Mouse (Mus musculus) kidney, adult 18-20 months (tissue): ENCODE measurements around the gene Nipsnap1.
A peak's percentile ranks its signal among the peaks of the same experiment; 100 is the strongest.

Experiments used
- DNase-seq: peaks from one replicate; pipeline ENCODE4 v3.0.0; 2021

Gene Nipsnap1

DNA sequence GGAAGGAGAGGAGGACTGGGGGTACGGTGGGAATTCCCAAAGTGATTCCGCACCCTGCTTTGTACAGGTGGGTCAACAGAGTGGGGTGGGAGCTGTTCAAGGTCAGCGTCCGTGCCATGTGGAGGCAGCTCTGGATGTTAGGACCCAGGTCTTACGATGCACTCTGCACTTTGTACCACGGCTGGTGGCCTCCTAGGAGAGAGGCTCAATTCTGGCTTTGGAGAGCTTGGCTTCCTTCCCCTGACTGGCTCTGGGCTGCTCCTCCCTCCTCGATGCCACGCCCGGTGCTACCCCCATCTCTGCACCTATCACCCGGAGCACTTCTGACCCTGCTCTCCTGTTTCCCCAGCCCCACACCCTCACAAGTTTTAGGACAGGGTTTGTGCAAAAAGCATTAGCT lies 800 bp downstream of the Nipsnap1 start:
- peak; percentile 74 for DNase-seq

- no peak for DNase-seq
Observed at GRCm38 (mm10) chr11:4881087-4881486, 7.3 kb downstream of the Nipsnap1 start.

DNA sequence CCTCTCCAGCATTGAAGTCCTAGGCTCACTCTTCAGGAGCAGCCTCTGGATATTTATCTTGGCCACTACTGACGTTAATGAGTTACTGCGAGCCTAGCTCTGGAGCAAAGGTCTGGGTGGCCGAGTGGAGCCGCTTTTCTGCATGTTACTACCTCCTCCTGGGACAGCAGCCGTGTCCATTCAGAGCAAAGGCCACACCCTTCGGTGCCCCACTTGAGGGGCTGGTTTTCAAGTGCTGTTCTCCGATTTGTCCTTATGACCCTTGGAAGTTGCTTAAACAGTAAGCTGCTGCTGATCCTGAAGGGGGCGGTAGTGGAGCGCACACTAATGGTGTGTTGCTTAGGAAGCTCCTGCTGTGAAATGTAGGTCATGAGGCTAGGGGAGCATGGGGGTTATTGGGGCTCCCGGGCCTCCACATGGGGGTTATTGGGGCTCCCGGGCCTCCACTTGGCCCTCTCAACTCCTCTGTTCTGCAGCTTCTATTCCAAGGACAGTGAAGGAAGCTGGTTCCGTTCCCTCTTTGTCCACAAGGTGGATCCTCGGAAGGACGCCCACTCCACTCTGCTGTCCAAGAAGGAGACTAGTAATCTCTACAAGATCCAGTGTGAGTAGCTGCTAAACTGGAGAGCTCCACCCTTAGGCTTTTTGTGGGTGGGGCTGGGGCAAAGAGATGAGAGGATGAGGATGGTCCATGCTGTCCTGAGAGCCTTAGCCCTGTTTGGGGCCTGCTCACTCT lies 9.3 kb downstream of the Nipsnap1 start:
- peak; percentile 75 for DNase-seq

GRCm38 (mm10) chr11:4885385-4885903 lies 11.7 kb downstream of the Nipsnap1 start:
- peak; percentile 76 for DNase-seq

DNA sequence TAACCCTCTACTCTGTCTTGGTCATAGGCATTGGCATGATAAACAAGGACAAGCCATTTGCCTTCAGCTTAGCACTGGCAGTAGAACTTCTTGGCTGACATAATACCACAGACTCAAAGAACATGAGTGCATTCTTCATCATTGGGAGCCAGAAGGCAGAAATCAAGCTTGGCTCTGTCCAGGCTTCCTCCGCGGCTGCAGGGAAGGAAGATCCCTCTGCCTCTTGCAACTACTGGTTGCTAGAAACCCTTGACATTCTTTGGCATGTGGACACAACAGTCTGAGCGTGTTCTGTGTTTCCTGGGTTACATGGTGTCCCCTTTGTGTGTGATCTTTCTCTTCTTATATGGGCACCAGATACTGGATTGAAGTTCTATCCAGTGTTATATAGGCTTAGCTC lies 13.2 kb downstream of the Nipsnap1 start:
- no peak for DNase-seq

DNA sequence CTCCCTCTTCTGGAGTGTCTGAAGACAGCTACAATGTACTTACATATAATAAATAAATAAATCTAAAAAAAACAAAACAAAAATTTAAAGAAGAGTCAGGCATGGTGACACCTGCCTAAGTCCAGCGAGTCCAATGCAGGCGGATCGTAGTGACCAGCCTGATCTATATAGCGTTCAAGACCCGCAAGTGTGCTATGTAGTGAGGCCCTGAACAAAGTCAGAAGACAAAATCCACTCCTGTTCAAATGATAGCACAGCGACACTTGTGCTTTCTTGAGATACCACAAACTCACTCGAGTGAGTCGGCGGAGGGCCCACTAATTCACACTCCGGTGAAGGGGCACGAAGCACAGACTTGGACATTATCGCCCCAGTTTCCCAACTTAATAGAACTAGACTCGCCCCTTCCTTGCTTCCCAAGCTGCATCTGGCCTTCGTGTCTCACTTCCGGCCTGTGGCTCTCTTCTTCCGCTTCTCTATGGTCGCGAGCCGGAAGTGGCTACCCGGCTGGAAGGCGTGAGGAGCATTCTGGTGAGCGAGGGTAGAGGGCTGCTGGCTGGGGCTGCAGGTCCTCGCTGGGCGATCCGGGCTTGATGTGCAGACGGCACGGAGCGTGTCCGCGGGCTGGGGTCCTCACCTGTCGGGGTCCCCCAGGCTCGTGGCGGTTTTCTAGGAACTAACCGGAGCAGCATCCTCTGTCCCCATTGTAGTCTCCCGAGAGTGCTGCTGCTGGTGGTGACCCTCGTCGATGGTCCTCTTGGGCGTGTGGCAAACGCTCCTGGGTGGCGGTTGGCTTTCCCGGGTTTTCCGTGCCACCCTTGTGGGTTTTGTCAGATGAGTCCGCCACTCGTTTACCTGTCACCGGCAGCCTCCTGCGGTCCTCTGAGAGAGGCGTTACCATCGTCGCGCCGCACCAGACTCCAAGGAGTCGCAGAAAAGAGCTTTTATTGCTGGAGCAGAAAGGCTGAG lies 21.4 kb downstream of the Nipsnap1 start, which contains the start of gene Thoc5:
TSS of gene Thoc5 (plus strand) at position 473 of the 969 bp plus-strand sequence.
- peak; percentile 83 for DNase-seq

- DNase-seq: peak; percentile 28
Observed at GRCm38 (mm10) chr11:4900437-4900836, 26.7 kb downstream of the Nipsnap1 start.

DNA sequence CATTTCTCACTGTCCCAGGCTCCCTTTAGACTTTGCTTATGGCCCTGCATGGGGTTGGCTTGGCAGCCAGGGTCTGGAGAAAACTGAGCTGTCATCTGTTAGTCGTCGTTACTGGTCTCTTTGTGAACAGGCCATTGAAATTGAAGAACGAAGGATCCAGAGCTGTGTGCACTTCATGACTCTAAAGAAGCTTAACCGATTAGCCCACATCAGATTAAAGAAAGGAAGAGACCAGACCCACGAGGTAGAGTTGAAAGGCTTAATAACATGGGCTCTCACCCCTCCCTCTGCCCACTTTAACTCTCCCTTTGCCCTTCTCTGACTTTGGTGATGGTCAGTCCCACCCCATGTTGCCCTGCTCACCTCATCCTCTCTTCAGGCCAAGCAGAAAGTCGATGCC lies 28.2 kb downstream of the Nipsnap1 start:
- no peak for DNase-seq

DNA sequence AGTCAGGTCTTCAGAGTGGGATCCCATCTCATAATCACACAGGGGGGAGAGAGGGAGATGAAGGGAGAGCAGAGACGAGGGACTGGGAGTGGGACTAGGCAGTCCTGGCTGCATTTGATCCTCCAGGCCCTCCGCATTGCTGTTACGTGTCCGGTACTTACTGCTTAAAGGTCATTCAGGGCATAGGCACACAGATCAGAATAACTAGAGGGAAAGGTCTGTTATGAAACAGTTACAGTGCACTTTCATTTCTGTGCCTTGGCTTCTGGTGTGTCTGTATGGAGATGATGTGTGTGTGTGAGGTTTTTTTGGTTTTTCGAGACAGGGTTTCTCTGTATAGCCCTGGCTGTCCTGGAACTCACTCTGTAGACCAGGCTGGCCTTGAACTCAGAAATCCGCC lies 32.5 kb downstream of the Nipsnap1 start:
- DNase-seq: no peak

GRCm38 (mm10) chr11:4916068-4916467 lies 42.3 kb downstream of the Nipsnap1 start:
- peak; percentile 75 for DNase-seq

- DNase-seq: no peak
Observed at GRCm38 (mm10) chr11:4921281-4921680, 47.5 kb downstream of the Nipsnap1 start.

DNA sequence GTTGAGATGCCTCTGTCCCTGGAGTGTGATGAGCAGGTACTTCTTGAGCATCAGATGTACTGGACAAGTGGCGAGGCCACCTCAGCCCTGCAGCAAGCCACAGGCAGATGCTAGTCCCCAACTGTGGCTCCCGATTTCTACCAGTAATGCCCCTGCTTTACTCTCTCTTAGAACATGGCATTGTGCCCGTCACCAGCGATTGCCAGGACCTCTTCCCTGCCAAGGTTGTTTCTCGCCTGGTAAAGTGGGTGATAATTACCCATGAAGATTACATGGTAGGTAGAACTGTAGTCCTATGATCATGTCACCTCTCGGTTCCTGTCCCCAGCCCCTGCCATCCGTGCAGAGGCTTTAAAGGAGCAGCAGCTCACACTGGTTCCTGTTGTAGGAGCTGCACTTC lies 48.0 kb downstream of the Nipsnap1 start:
- DNase-seq: no peak

GRCm38 (mm10) chr11:4927224-4927623 lies 53.5 kb downstream of the Nipsnap1 start:
- no peak for DNase-seq

DNA sequence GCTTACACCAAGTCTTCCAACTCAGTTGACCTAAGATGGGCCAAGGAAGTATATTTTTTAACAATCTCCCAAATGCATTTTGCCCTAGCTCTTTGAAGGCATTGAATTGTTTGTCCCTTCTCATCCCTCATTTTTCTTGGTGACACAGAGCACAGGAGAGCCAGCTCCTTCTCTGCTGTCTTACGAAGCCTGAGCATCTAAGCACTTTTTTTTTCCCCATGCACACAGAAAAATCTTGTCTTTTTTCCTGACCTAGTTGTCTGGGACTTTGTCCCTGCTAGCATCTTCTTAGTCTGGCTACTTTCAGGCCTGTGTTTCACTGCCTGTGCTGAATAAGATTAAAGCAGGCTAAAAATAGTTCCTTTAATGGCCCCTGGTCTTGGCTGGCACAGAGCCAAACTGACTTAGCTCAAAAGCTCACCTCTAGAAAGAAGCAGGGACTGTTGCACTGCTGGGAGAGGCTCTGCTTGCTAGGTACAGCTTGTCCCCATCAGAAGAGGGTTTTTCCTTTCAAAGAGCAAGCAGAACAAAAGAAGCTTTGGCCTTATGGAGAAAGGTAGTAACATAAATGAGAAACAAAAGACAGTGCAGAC lies 57.4 kb downstream of the Nipsnap1 start:
- peak; percentile 70 for DNase-seq

DNA sequence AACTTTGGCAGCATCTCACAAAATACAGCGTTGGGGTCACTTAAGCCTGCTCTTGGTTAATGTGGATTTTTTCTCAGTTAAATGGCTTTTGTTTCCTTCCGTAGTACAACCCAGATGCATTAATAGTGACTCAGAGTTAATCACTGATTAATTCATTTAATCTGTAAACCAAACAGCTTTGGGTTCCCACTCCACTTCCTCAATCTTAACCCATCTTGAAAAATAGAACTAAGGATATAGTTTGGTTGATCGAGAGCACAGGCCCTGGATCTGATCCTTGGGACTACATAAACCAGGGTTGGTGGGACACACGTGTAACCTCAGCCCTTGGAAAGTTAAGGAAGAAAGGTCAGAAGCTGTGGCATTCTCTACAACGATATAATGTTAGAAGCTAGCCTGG lies 62.5 kb downstream of the Nipsnap1 start:
- DNase-seq: no peak
